Mouse (Mus musculus): Measurements from ENCODE around the gene Tmem135. TPM values are rescaled to one million over a fixed set of nuclear protein-coding genes. Genes with fewer than 3 reads are reported as not detected.

Tmem135 gene
- 25.8 and 26.1 TPM in 2 replicates for polyA plus RNA-seq (2015; fragmentation: Nextera tagmentation; extraction: Ambion mirVana)

DNA sequence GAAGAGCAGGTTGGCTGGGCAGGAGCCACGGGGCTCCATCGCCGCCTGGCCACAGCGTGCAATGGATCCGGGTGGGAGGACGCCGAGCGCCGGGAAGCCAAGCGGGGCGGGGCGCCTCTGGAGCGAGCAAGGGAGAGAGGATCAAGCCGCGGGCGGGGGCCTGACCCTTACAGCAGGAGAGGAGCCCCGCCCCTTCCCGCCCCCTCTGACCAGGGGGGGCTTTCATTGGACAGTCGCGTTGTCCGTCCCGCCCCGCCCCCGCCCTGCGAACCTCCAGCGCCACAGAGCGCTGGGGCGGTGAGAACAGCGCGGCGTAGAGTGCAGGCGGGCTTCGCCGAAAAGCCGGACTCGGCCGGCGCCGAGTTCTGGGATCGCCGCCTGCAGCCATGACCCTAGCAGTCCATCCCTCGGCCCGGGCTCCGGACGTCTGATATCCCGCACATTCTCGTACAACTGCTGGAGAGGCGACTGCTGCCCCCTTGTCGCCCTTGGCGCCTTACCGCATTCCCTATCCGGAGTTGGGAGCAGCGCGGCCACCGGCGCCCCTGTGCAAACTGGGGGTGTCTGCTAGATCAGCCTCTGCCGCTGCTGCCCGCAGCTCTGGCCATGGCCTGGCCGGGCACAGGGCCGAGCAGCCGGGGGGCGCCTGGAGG lies at the start of gene Tmem135, which contains the start of gene Fzd4:
Gene Tmem135 (minus strand): TSS at position 142 of the 653 bp plus-strand sequence.
Gene Fzd4 (plus strand): TSS at position 275 of the 653 bp plus-strand sequence.
- H3K27me3 ChIP-seq: no peaks in the 10 kb centered on the region
- peak; percentile 96 for ATAC-seq (replicated peaks; ENCODE audit: insufficient number of reproducible peaks, insufficient read depth, low FRiP score, low read depth)
- peak within 1 kb of the TSS; percentile 90 for H3K4me3 ChIP-seq
- H3K9ac ChIP-seq: peak within 1 kb of the TSS; percentile 92
- under 1% methylated on average over 62 of the region's 62 CpGs for WGBS
- peaks cover 19% of the 10 kb centered on the region for H3K4me1 ChIP-seq (replicated peaks)
- H3K27ac ChIP-seq: peak within 1 kb of the TSS; percentile 91
- H3K4me2 ChIP-seq: peak within 1 kb of the TSS; percentile 89
- H3K36me3 ChIP-seq: peaks cover 8% of the 10 kb centered on the region; the same call in 1 of the 2 replicates
- H3K9me3 ChIP-seq (replicated peaks): no peaks in the 10 kb centered on the region

DNA sequence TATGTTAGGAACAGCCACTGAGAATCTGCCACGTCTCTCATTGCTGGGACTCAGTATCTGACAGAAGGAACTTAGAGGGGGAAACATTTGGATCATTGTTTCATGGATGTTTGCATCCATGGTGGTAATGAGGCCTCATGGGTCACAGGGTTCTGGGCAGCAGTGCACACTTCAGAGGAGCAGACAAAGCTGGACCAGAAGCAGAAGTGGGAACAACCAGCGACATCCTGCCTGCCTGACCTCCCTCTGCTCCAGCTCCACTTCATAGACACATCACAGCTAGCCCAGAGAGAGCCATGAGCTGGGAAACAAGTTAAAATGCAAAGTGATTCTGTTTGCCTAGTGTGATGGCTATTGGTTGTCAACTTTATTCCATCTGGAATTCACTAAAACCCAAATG lies 46.3 kb upstream of the Tmem135 start:
- Histone ChIP-seq H3K27ac (no peak overlapping the region), H3K4me1 (replicated peaks) (no peaks in the 10 kb centered on the region), H3K9ac (no peak overlapping the region), H3K36me3 (no peaks in the 10 kb centered on the region), H3K4me3 (no peak overlapping the region), H3K4me2 (no peak overlapping the region), H3K9me3 (replicated peaks) (no peaks in the 10 kb centered on the region), H3K27me3 (no peaks in the 10 kb centered on the region)
- ATAC-seq (replicated peaks; ENCODE audit: insufficient number of reproducible peaks, insufficient read depth, low FRiP score, low read depth): no peak
- WGBS: 57% methylated on average over 2 of the region's 2 CpGs

DNA sequence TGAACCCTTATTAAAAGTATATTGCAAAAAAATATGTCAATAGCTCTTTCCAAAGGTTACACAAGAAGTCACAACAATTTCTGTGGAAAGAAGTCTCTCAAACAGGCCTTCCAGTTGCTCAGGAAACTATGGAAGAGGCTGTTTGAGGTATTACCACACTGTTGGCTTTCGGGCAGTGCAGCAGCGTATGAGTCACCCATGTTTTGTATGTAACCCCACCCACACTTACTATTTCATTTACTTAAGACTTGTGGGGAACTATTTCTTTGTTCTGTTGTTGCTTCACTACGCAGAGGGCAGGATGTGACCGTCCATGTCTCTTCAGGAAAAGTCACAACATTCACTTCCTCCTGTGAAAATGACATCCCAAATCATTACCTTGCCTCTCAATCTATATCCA lies 41.1 kb upstream of the Tmem135 start:
- H3K4me2 ChIP-seq: no peak overlapping the region
- no peak for ATAC-seq (replicated peaks; ENCODE audit: insufficient number of reproducible peaks, insufficient read depth, low FRiP score, low read depth)
- H3K27me3 ChIP-seq: no peaks in the 10 kb centered on the region
- WGBS: 76% methylated on average over 4 of the region's 4 CpGs
- H3K36me3 ChIP-seq: no peaks in the 10 kb centered on the region
- H3K9ac ChIP-seq: no peak overlapping the region
- H3K4me3 ChIP-seq: no peak overlapping the region
- H3K9me3 ChIP-seq (replicated peaks): no peaks in the 10 kb centered on the region
- no peaks in the 10 kb centered on the region for H3K4me1 ChIP-seq (replicated peaks)
- no peak overlapping the region for H3K27ac ChIP-seq

DNA sequence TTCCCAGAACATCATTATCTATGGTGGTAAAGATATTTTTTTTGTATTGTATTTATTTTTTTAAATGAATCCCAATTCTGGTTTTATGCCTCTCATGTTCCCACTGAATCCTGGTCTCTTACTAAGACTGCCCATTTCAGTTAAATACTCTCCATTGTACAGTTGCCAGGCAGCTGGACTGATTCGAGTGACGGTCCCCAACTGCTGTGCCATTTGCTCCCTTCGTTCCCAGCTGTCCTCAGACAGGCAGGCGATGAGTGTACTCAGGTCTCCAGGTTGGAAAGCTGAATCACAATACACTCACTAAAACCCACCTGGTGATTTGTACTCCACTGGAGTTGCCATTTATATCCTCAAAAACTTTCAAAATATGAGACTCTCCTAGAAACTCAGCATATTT lies 38.2 kb upstream of the Tmem135 start:
- no peaks in the 10 kb centered on the region for H3K4me1 ChIP-seq (replicated peaks)
- H3K27me3 ChIP-seq: no peaks in the 10 kb centered on the region
- ATAC-seq (replicated peaks; ENCODE audit: insufficient number of reproducible peaks, insufficient read depth, low FRiP score, low read depth): no peak
- no peaks in the 10 kb centered on the region for H3K36me3 ChIP-seq
- no peak overlapping the region for H3K9ac ChIP-seq
- no peak overlapping the region for H3K27ac ChIP-seq
- no peaks in the 10 kb centered on the region for H3K9me3 ChIP-seq (replicated peaks)
- H3K4me2 ChIP-seq: no peak overlapping the region
- H3K4me3 ChIP-seq: no peak overlapping the region
- 65% methylated on average over 4 of the region's 4 CpGs for WGBS

DNA sequence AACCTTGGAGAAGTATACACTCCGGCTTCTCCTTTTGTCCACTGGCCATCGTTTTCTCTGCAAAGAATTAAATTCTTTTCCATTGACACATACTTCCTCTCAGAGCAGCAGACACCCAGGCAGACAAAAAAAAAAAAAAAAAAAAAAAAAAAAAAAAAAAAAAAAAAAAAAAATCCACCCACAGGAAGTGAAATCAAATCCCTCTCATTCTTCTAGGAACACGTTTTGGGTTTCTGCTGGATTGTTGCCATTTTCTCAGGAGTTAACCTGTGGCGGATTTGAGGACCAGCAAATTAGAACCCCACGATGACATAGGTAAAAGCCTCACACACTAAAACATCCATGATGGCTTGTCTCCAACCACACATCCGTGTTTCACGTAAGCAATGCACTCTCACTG lies 37.3 kb upstream of the Tmem135 start:
- 61% methylated on average over 7 of the region's 7 CpGs for WGBS
- Histone ChIP-seq H3K27me3 (no peaks in the 10 kb centered on the region), H3K9me3 (replicated peaks) (no peaks in the 10 kb centered on the region), H3K27ac (no peak overlapping the region; the same call in 1 of the 2 replicates), H3K4me1 (replicated peaks) (no peaks in the 10 kb centered on the region), H3K9ac (no peak overlapping the region), H3K36me3 (no peaks in the 10 kb centered on the region), H3K4me2 (no peak overlapping the region), H3K4me3 (no peak overlapping the region)
- ATAC-seq (replicated peaks; ENCODE audit: insufficient number of reproducible peaks, insufficient read depth, low FRiP score, low read depth): no peak

DNA sequence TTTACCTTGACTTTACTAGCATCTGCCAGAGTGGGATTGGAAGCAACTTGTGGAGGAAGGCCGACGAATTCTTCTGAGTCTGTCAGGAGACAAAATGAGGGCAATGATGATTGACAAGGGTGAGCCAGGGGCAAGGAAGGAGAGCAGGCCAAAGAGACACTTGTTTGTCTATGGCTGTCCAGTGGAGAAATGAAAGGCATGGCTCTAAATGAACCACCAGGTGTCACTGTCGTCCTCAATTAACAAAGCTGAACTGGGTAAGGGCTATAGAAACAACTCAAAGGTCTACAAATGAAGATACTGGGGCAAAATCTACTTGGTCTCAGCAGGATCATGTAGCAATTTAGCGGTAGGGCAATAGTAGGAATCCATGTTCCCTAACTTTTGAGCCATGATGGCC lies 33.6 kb upstream of the Tmem135 start:
- H3K4me3 ChIP-seq: no peak overlapping the region
- H3K36me3 ChIP-seq: no peaks in the 10 kb centered on the region
- ATAC-seq (replicated peaks; ENCODE audit: insufficient number of reproducible peaks, insufficient read depth, low FRiP score, low read depth): no peak
- peaks cover 12% of the 10 kb centered on the region for H3K4me1 ChIP-seq (replicated peaks)
- no peaks in the 10 kb centered on the region for H3K27me3 ChIP-seq
- WGBS: 34% methylated on average over 4 of the region's 4 CpGs
- no peaks in the 10 kb centered on the region for H3K9me3 ChIP-seq (replicated peaks)
- no peak overlapping the region for H3K4me2 ChIP-seq
- H3K9ac ChIP-seq: no peak overlapping the region
- no peak overlapping the region for H3K27ac ChIP-seq

DNA sequence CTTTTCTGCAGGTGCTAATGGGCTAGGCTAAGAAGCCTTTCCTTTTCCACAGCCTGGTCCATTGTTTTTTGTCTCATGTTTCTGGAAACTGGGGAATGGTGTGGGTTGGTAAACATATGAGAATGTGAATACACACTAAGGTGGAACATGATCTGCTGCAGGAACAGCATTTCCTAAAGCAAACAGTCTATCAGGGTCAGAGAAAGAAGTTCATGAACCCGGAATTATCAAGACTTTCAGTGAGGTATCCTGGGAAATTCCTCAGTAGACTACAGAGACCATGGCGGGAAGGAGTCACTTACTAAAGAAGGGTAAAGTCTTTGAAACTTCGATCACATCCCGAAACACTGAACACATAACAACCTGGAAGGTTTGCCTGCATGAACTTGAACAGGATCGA lies 32.4 kb upstream of the Tmem135 start:
- Histone ChIP-seq H3K27me3 (no peaks in the 10 kb centered on the region), H3K4me3 (no peak overlapping the region), H3K27ac (no peak overlapping the region), H3K4me2 (no peak overlapping the region), H3K36me3 (no peaks in the 10 kb centered on the region), H3K9ac (no peak overlapping the region), H3K9me3 (replicated peaks) (no peaks in the 10 kb centered on the region), H3K4me1 (replicated peaks) (peaks cover 12% of the 10 kb centered on the region)
- ATAC-seq (replicated peaks; ENCODE audit: insufficient number of reproducible peaks, insufficient read depth, low FRiP score, low read depth): no peak
- WGBS: 70% methylated on average over 5 of the region's 5 CpGs

DNA sequence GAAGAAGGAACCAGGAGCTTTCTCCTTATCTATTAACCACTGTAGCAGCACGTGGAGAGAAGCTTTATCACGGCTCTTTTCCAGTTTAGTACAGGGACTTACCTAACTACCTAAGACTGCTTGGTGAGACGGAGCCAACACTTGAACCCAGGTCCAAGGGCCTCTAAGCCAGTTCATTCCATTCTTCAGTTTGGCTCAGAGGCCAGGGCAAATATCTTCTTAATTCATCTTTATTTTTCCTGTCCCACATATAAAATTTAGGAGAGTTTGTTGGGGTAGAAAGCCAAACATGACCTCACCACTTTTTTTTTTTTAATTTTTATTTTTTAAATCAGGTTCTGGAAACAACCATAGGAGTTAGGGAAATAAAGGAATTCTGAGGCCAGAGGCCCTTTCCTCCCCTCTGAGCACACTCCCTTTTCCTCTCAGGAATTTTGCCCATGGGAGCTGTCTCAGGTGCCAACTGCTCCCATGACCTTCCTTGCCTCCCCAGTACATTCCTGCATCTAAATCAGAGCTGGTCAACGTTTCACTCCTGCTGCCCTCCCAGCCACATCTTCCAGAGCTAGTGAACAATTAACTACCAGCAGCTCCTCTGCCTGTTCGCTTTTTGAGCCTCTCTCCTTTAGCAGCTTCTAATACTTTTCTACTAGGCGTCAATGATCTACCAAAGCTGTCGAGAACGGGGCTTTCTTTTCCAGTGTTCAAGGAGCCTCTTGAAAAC lies 30.0 kb upstream of the Tmem135 start:
- 34% methylated on average over 8 of the region's 8 CpGs for WGBS
- no peaks in the 10 kb centered on the region for H3K36me3 ChIP-seq
- no peak for ATAC-seq (replicated peaks; ENCODE audit: insufficient number of reproducible peaks, insufficient read depth, low FRiP score, low read depth)
- H3K27me3 ChIP-seq: no peaks in the 10 kb centered on the region
- H3K4me3 ChIP-seq: no peak overlapping the region
- peak overlapping the region; percentile 54 for H3K27ac ChIP-seq
- no peak overlapping the region for H3K9ac ChIP-seq
- H3K4me2 ChIP-seq: no peak overlapping the region
- H3K9me3 ChIP-seq (replicated peaks): no peaks in the 10 kb centered on the region
- peaks cover 14% of the 10 kb centered on the region for H3K4me1 ChIP-seq (replicated peaks)

DNA sequence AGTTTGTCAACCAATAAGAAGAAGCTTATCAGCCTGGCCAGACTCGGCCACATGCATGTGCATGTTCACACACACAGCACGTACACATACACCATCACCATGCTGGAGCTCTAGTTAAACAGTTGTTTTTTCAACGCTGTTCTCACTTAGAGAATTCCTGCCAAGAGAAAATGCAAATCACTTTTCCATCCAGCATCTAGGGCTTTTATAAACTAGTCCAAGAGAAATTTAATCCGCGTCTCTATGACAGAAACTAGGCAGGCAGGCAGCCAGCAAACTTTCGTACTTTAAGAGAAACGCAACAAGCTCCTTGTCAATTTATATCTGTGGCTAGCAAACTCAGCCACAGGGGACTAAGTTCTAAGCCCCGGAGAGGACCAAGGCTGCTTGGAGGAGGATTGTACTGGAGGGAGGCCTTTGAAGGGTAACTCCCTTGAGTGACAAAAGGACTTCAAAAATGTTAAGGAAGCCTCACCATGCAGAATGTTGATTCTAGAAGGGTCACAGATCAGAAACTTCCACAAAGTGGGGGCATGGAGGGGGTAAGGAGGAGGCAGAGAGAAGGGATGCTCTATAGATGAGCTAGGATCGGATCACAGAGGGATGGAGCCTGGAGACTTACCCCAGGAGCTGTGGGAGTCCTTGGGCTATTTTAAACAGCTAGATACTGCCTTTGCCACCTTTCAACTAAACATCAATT lies 29.3 kb upstream of the Tmem135 start:
- H3K9ac ChIP-seq: no peak overlapping the region
- H3K27ac ChIP-seq: peak overlapping the region; percentile 54
- peaks cover 14% of the 10 kb centered on the region for H3K4me1 ChIP-seq (replicated peaks)
- no peaks in the 10 kb centered on the region for H3K9me3 ChIP-seq (replicated peaks)
- H3K4me2 ChIP-seq: no peak overlapping the region
- H3K4me3 ChIP-seq: no peak overlapping the region
- no peaks in the 10 kb centered on the region for H3K36me3 ChIP-seq
- WGBS: 48% methylated on average over 9 of the region's 9 CpGs
- no peaks in the 10 kb centered on the region for H3K27me3 ChIP-seq
- no peak for ATAC-seq (replicated peaks; ENCODE audit: insufficient number of reproducible peaks, insufficient read depth, low FRiP score, low read depth)

DNA sequence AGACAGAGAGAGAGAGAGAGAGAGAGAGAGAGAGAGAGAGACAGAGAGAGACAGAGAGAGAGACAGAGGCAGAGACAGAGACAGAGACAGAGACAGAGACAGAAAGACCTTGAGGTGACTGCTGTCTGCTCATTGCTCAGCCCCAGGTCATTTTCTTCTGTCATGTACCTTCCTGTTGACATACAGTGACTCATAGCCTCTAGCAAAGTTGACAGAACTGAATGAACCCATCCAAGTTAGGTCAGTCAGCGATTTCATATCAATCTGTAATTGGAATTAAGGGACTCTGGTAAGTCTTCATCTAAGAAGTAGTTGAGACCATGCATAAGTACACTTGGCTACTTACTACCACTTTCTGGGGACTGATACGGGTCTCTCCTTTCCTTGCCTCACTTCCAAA lies 27.2 kb upstream of the Tmem135 start:
- Histone ChIP-seq H3K36me3 (no peaks in the 10 kb centered on the region), H3K9ac (no peak overlapping the region), H3K4me2 (no peak overlapping the region), H3K27me3 (no peaks in the 10 kb centered on the region), H3K4me1 (replicated peaks) (peaks cover 14% of the 10 kb centered on the region), H3K4me3 (no peak overlapping the region), H3K9me3 (replicated peaks) (no peaks in the 10 kb centered on the region), H3K27ac (no peak overlapping the region)
- ATAC-seq (replicated peaks; ENCODE audit: insufficient number of reproducible peaks, insufficient read depth, low FRiP score, low read depth): no peak
- 86% methylated on average over 2 of the region's 2 CpGs for WGBS

DNA sequence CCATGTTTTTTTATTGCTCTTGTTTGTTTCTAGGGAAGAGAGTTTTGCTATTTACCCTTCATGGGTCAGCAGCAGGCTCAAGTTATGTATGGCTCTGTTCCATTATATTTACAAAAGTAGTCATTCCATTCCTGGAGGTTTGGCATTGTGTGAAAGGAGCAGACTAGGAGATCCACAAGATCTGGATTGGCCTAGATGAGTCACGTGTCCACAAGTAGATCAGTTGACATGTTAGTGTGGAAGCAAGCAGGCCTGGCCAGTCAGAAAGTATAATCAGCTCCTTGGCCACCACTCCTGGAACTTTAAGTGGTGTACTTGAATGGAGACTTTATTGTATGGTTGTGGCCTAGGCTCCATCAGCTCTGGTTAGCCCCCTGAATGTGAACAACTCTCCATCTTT lies 25.3 kb upstream of the Tmem135 start:
- no peak overlapping the region for H3K27ac ChIP-seq
- no peak overlapping the region for H3K9ac ChIP-seq
- H3K9me3 ChIP-seq (replicated peaks): no peaks in the 10 kb centered on the region
- 50% methylated on average over 1 of the region's 1 CpGs for WGBS
- no peak overlapping the region for H3K4me2 ChIP-seq
- H3K4me3 ChIP-seq: no peak overlapping the region
- H3K27me3 ChIP-seq: no peaks in the 10 kb centered on the region
- H3K36me3 ChIP-seq: no peaks in the 10 kb centered on the region
- H3K4me1 ChIP-seq (replicated peaks): peaks cover 13% of the 10 kb centered on the region
- no peak for ATAC-seq (replicated peaks; ENCODE audit: insufficient number of reproducible peaks, insufficient read depth, low FRiP score, low read depth)
